Mouse (Mus musculus): ENCODE results near the gene Pum1.
"Not testable (repeated sequence)": the region's sequence is repeated elsewhere in the genome, so short reads cannot be mapped to it uniquely, and the experiment has no call there.

Gene Pum1

GRCm38 (mm10) chr4:130668541-130668940, 5.4 kb downstream of the Pum1 start:
- DNase-seq (ENCODE audit: low spot score in 2 of 2), result no peak

DNA sequence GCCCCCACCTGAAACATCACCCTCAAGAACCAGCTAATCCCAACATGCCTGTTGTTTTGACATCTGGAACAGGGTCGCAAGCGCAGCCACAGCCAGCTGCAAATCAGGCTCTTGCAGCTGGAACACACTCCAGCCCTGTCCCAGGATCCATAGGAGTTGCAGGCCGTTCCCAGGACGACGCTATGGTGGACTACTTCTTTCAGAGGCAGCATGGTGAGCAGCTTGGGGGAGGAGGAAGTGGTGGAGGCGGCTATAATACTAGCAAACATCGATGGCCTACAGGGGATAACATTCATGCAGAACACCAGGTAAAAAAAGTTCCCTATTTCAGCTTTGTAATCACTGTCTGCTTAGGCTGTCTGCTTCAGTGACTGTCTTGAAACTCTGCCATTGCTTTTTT, 5.9 kb downstream of the Pum1 start:
- DNase-seq (ENCODE audit: low spot score in 2 of 2), result no peak

GRCm38 (mm10) chr4:130670023-130670422, 6.9 kb downstream of the Pum1 start:
- not testable (repeated sequence) for DNase-seq (ENCODE audit: low spot score in 2 of 2)

DNA sequence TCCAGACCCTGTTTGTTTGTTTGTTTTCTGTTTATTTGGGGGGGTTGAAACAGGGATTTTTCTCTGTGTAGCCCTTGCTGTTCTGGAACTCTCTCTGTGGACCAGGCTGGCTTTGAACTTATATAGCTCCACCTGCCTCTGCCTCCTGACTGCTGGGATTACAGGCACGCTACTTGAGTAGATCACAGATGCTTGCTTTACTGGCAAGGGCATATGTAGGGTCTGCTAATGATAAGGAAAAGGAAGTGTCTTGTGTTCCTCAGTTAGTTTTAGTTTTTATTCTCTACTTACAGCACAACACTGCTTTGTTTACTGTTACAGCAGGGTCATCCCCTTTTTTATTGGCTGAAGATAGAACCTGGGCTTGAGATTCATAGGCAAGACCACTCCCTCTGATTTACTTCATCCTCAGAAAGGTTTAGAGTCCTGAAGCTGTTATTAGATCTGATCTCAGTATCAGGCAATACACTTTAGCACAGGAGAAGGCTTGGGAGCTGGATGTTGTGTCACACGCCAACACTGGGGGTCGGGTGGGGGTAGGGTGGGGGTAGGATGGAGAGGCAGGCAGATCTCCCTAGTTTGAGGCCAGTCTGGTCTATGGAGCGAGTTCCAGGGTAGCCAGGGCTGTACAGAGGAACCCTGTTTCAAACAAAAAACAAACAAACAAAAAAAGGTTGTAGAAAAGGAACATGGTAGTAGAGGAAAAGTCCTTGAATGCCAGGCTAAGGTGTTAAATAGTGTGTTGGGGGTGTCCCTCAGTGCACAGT, 8.1 kb downstream of the Pum1 start:
- DNase-seq (ENCODE audit: low spot score in 2 of 2), result no peak

GRCm38 (mm10) chr4:130672161-130672560, 9.0 kb downstream of the Pum1 start:
- no peak for DNase-seq (ENCODE audit: low spot score in 2 of 2)

DNA sequence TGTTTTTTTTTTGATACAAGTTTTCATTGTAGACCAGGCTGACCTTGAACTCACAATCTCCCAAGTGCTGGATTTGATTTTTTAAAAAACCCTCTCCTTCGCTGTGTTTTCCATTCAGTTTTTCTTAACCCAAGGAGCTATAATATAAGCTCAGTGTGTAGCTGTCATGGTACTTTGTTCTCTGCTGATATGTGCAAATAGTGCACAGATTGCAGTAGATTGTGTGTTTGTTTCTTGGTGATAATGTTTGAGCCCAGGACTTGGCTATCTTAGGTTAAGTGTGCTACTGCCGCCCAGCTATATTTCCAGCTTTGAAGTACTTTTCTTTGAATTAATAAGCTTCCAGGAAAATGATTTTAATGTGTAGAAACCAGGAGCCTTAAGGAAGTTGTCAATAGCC, 13.6 kb downstream of the Pum1 start:
- DNase-seq (ENCODE audit: low spot score in 2 of 2), result no peak

GRCm38 (mm10) chr4:130678149-130678548, 15.0 kb downstream of the Pum1 start:
- DNase-seq (ENCODE audit: low spot score in 2 of 2), result no peak

DNA sequence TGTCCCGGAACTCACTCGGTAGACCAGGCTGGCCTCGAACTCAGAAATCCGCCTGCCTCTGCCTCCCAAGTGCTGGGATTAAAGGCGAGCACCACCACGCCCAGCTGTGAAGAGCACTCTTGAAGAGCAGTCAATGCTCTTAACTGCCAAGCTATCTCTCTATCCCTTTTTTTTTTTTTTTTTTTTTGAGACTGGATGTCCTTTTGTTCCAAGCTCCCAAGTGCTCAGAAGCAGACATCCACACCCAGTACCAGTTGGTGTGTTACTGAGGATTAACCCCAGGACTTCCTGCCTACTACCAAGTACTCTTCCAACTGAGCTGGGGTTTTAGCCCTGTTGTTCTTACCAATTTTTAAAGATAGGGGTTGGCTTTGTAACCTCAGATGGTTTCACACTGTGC, 17.6 kb downstream of the Pum1 start:
- DNase-seq (ENCODE audit: low spot score in 2 of 2), result no peak

DNA sequence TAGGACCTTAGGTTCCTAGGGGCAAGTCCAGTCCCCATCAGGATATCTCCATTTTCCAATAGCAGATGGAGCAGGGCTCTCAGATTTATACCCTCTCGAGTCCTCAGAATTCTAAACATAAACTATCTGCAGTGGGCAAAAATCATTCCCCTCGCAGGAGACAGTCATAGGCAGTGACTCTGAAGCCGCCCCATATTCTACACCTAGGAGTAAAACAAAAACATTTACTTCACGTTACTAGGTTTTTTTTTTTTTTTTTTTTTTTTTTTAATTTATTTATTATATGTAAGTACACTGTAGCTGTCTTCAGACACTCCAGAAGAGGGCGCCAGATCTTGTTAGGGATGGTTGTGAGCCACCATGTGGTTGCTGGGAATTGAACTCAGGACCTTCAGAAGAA, 19.9 kb downstream of the Pum1 start:
- DNase-seq (ENCODE audit: low spot score in 2 of 2), result not testable (repeated sequence)

DNA sequence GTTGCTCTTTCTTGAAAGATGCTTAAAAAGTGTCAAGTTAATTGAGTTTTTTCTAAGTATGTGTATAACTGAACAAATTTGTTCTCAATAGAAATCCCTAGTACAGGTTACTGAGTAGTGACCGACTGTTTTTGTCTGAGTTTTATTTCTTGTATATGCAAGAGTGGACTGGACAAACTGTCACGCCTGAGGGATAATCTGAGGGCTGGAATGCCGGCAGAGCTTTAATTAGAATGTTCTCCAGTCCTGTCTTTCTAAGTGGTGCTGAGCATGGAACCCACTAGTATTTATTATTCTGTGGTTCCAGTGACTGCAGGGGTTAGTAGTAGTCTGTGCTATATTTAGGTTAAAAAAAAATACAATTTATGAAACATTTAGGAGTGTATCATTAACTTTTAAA, 30.8 kb downstream of the Pum1 start:
- no peak for DNase-seq (ENCODE audit: low spot score in 2 of 2)

DNA sequence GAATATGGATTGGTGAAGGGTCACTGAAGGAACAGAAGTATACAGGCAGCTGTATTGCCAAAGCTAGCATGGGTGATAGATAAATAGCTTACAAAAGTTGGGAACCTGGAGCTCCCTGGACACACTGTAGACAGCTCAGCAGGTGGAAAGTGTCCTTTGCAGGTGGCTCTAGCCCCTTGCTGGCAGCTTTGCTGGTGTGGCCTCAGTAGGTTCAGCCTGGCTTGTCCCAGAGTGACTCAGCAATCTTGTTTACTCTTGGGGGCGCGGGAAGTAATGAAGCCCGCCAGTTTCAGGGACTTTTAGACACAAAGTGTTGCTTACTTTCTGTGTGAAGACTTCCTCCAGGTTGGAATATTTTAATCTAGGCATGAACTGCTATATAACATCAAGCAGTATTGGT, 31.9 kb downstream of the Pum1 start:
- DNase-seq (ENCODE audit: low spot score in 2 of 2), result no peak

GRCm38 (mm10) chr4:130701061-130701460, 37.9 kb downstream of the Pum1 start:
- no peak for DNase-seq (ENCODE audit: low spot score in 2 of 2)

GRCm38 (mm10) chr4:130702835-130703535, 39.9 kb downstream of the Pum1 start:
- DNase-seq (ENCODE audit: low spot score in 2 of 2), result no peak

DNA sequence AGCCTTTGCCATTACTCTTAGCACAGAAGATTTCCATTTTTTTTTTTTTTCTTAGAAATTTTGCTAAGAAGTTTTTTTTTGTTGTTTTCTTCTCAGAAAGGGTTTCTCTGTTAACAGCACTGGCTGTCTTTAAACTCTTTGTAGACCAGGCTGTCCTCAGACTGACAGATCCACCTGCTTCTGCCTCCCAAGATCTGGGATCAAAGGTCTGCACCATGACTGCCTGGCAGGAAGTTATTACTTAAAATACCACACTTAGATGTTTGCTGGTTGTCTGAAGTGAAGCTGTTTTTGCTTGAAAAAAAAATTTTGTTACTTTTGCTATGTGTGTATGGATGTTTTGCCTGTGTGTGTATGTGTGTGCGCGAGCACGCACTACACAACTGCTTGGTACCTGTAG, 40.5 kb downstream of the Pum1 start:
- DNase-seq (ENCODE audit: low spot score in 2 of 2), result no peak

DNA sequence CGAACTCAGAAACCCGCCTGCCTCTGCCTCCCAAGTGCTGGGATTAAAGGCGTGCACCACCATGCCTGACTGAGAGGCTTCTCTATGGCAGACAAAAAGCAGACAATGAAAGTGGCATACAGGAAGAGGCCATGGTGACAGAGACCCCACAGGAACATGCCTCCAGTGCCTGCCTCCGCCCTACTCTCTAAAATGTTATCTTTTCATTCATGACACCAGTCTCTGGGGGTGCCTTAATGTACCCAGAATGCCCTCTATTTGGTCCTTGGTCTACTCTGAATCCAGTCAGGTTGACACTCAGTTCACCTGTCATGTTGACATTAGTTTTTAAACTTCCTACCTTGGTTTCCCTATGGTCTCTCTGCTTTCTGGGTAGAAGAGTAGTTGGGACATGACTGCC, 41.5 kb downstream of the Pum1 start:
- no peak for DNase-seq (ENCODE audit: low spot score in 2 of 2)

DNA sequence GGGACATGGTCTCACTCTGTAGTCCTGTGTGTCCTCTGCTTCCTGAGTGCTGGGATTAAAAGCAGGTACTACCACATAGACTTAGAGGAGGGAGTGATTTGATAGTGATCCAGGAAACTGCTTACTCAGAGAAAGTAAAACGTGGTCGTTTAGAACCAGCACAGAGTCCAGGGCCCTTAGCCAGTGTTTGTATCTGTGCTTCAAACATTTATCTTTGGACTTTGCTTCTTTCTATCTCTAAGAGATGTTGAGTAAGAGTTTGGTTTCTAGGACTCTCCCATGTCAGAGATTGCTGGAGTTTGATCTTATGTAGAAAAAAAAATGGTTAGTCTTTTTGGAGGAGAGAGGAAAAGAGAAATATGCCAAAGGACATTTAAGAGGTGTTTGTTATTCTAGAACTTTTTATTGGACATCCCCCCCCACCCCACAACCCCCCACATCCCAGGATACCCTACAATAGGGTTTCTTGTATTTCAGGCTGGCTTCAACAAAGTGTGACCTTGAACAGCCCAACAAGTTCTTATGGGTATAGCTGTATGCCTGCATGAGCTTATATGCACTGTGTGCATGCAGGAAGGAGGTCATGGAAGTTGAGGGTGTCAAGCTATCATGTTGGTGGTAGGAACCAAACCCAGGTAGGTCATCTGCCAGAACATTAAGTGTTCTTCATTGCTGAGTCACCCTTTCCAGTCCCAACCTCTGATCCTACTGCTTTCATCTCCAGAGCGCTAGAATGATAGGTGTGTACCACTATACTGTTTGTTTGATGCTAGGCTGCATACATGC, 43.3 kb downstream of the Pum1 start:
- DNase-seq (ENCODE audit: low spot score in 2 of 2), result no peak

- no peak for DNase-seq (ENCODE audit: low spot score in 2 of 2)
These were observed 48.3 kb downstream of the Pum1 start for GRCm38 (mm10) chr4:130711353-130711848.

DNA sequence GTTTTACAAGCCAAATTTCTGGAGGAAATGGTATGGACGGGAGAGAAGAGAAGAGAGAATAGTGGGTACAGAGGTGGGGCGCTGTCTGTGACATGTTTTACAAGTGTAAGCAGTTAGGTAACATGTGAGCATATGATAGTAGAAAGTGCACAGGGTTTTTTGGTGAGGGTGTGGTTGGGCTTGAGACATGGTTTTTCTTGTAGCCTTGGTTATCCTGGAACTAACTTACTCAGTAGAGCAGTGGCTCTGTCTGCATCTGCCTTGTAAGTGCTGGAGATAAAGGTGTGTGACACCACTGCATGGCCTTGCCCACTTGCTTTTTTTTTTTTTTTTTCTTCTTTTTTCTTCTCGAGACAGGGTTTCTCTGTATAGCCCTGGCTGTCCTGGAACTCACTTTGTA, 49.2 kb downstream of the Pum1 start:
- DNase-seq (ENCODE audit: low spot score in 2 of 2), result no peak

DNA sequence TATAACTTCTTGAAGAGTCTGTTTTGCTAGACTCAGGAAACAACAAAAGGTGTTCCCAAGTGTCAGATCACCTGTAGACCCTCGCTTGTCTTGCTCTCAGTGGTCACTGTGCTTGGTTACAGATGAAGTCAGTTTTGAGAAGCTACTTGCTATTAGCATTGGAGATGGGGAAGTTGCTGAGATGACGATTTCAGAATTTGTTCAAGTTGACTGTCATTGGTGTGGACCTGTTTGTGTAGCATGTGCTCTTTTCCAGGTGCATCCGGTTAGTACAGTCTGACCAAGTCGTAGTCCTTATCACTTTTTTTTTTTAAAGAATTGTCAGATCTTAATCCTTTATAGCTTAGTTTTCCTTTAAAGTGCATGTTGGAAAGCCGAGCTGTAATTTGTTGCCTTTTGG, 50.3 kb downstream of the Pum1 start:
- DNase-seq (ENCODE audit: low spot score in 2 of 2), result no peak

GRCm38 (mm10) chr4:130715126-130715525, 52.0 kb downstream of the Pum1 start:
- no peak for DNase-seq (ENCODE audit: low spot score in 2 of 2)

DNA sequence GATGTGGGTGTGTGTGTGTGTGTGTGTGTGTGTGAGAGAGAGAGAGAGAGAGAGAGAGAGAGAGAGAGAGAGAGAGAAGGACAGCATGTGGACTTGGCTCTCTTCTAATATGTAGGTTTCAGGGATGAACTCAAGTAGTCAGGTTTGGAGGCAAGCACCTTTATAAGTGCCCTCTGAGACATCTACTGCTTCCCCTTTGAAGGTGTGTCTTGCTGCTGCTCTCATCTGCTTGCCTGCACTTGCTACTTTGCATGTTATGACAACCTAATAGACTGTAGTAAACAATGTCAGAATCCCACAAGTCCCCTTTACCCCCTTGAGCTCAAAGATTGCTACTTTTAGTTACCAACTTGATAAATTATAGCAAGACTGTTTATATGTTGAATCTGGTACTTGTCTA, 52.5 kb downstream of the Pum1 start:
- no peak for DNase-seq (ENCODE audit: low spot score in 2 of 2)

DNA sequence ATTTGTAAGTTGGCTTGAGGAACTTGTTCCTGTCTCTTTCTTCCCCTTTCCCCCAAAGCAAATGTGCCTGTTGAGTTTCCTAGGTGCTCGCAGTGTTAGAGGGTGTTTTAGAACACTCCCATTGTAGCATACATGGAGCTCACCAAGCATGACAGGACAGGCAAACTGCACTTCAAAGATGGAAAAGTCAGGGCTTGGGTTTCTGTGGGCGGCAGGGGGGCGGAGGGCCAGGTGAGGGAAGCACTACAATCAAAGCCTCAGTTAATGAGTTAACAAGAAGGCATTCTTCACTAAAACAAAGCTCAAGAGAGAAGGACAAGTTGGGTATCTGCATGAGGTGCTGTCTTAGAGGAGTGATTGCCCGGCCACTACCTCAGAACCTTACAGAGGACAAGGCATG, 56.2 kb downstream of the Pum1 start:
- DNase-seq (ENCODE audit: low spot score in 2 of 2), result no peak

GRCm38 (mm10) chr4:130722607-130723006, 59.5 kb downstream of the Pum1 start:
- no peak for DNase-seq (ENCODE audit: low spot score in 2 of 2)

All from left cerebral cortex, adult 9 months (tissue).